Mouse (Mus musculus): Measurements from ENCODE around the gene Chrna3. TPM values are rescaled to one million over a fixed set of nuclear protein-coding genes. Genes with fewer than 3 reads are reported as not detected.

Gene Chrna3
- polyA plus RNA-seq, 1 experiment from 2014 or later = not detected

DNA sequence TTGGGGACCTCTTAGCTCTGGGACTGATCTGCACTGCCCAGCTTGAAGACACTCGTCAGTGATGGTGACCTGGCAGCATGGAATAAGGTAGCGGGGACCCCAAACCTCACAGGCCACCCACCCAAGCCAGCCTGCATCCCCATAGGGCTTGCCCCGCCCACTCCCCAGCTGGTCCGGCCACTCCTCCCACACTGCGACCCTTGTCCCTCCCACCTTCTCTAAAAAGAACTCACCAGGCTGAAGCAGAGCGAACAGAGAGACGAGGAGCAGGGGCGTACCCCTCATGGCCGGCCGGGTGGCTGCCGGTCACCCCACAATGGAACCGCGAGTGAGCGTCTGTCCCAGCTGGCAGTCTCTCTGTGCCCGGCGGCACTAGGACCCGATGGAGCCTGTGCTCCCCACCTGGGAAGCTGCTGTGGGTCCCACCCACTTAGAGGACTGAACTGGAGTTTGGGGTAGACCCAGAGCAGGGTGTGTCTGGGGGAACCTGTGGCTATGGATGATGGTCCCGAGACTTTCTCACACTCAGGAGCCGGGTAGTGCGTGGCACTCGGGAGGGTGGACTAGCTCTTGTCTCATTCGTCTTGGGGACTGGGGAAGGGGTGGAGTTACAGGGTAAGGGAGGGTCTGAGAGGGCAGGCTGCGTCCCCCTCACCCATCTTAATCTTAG, 22.0 kb upstream of the Chrna3 start, which contains the start of gene Chrnb4:
Gene Chrnb4 (minus strand): TSS at position 569 of the 670 bp plus-strand sequence.
- TF ChIP-seq EP300 (IDR thresholded peaks at IDR 0.05; ENCODE audit: low read depth) (no peak), CTCF (IDR thresholded peaks at IDR 0.05; ENCODE audit: low read depth) (no peak)
- Histone ChIP-seq H3K27ac (ENCODE audit: low read depth) (no peak within 1 kb of the TSS), H3K36me3 (replicated peaks; ENCODE audit: insufficient read depth, low read length) (no peaks in the 10 kb centered on the region), H3K4me1 (ENCODE audit: insufficient read depth) (peaks cover 3% of the 10 kb centered on the region; the same call in 1 of the 2 replicates), H3K4me2 (ENCODE audit: low read depth, low read length) (peak within 1 kb of the TSS; percentile 70), H3K4me3 (ENCODE audit: low read depth, low read length) (peak within 1 kb of the TSS; percentile 35), H3K9me3 (ENCODE audit: low read length) (no peaks in the 10 kb centered on the region), H3K9ac (replicated peaks) (no peak within 1 kb of the TSS), H3K27me3 (ENCODE audit: insufficient read depth, low read length) (peaks cover 8% of the 10 kb centered on the region)
- ATAC-seq = no peak
- DNase-seq = peak; percentile 22
- 2% methylated on average over 23 of the region's 23 CpGs for WGBS (ENCODE audit: insufficient replicate concordance)

DNA sequence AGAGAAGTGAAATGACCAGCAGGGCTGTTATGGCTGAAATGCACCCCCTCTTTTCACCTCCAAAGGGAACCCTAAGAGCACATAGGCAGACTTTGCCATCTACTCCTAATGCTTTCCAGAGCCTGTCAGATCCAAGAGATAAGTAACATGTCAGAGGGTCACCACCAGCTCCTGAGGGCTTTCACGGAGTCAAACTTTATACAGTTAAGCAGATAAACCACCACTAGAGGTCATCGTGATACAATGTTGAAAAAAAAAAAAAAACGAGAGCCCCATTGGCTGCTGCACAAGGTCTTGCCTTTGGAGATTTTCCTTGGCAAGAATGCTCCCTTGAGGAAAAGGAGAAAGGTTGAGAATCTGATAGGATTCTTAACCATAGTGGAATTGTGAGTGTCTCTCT, 20.4 kb upstream of the Chrna3 start:
- 0% methylated on average over 3 of the region's 3 CpGs for WGBS (ENCODE audit: insufficient replicate concordance)
- ATAC-seq (no peak), DNase-seq (no peak)
- Histone ChIP-seq H3K4me3 (ENCODE audit: low read depth, low read length) (no peak overlapping the region), H3K36me3 (replicated peaks; ENCODE audit: insufficient read depth, low read length) (no peaks in the 10 kb centered on the region), H3K9ac (replicated peaks) (no peak overlapping the region), H3K4me1 (ENCODE audit: insufficient read depth) (peaks cover 3% of the 10 kb centered on the region; the same call in 1 of the 2 replicates), H3K27ac (ENCODE audit: low read depth) (no peak overlapping the region), H3K4me2 (ENCODE audit: low read depth, low read length) (no peak overlapping the region), H3K27me3 (ENCODE audit: insufficient read depth, low read length) (peaks cover 8% of the 10 kb centered on the region), H3K9me3 (ENCODE audit: low read length) (no peaks in the 10 kb centered on the region)
- TF ChIP-seq EP300 (IDR thresholded peaks at IDR 0.05; ENCODE audit: low read depth) (no peak), CTCF (IDR thresholded peaks at IDR 0.05; ENCODE audit: low read depth) (peak; percentile 46)

DNA sequence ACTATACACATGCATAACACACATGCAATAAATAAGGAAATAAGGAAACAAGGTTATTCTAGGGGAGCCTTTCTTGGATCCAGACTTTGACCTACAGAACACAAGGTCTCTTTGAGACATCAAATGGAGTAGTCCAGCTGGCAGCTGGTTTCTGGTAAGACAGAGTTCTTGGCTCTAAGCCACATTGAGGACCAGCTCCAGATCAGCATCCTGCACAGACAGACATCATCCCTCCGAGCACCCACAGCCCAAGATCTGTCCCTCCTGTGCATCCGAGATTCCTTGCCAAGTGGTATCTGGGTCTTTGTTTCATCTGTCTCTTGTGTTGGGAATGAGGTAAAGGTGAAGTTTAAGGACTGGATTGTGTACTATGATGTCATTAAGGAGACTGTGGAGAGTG, 18.6 kb upstream of the Chrna3 start:
- no peak for ATAC-seq
- H3K36me3 ChIP-seq (replicated peaks; ENCODE audit: insufficient read depth, low read length) = no peaks in the 10 kb centered on the region
- 62% methylated on average over 2 of the region's 2 CpGs for WGBS (ENCODE audit: insufficient replicate concordance)

DNA sequence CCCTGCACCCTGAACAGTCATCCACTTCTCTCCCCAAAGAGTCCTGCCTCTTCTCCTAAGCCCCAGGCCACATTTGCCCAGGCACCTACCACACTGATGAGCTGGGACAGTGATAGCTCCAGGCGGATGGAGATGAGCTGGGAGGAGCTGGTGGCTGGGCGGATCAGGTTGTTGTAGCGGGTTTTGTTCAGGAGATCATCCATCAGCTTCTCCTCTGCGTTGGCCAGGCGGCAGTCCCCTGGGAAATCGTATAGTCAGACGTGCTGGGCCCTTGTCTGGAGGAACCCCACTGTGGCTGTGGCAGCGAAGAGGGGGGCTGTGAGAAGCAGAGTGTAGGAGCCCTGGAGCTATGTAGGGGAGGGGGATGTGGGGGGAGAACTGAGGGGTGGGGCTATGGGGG, 17.3 kb upstream of the Chrna3 start:
- H3K9ac ChIP-seq (replicated peaks) = no peak overlapping the region
- no peak for TF ChIP-seq CTCF (IDR thresholded peaks at IDR 0.05; ENCODE audit: low read depth)
- no peak for TF ChIP-seq EP300 (IDR thresholded peaks at IDR 0.05; ENCODE audit: low read depth)
- H3K27me3 ChIP-seq (ENCODE audit: insufficient read depth, low read length) = peaks cover 8% of the 10 kb centered on the region
- H3K4me1 ChIP-seq (ENCODE audit: insufficient read depth) = peaks cover 3% of the 10 kb centered on the region; the same call in 1 of the 2 replicates
- DNase-seq (no peak), ATAC-seq (no peak)
- H3K27ac ChIP-seq (ENCODE audit: low read depth) = no peak overlapping the region
- H3K4me2 ChIP-seq (ENCODE audit: low read depth, low read length) = no peak overlapping the region
- no peaks in the 10 kb centered on the region for H3K36me3 ChIP-seq (replicated peaks; ENCODE audit: insufficient read depth, low read length)
- no peaks in the 10 kb centered on the region for H3K9me3 ChIP-seq (ENCODE audit: low read length)
- 38% methylated on average over 8 of the region's 8 CpGs for WGBS (ENCODE audit: insufficient replicate concordance)
- H3K4me3 ChIP-seq (ENCODE audit: low read depth, low read length) = no peak overlapping the region

More for the DNA sequence above, 18.6 kb upstream of the Chrna3 start:
- Histone ChIP-seq H3K4me3 (ENCODE audit: low read depth, low read length) (no peak overlapping the region), H3K9me3 (ENCODE audit: low read length) (no peaks in the 10 kb centered on the region), H3K4me2 (ENCODE audit: low read depth, low read length) (no peak overlapping the region), H3K4me1 (ENCODE audit: insufficient read depth) (peaks cover 3% of the 10 kb centered on the region; the same call in 1 of the 2 replicates), H3K9ac (replicated peaks) (no peak overlapping the region), H3K27ac (ENCODE audit: low read depth) (no peak overlapping the region), H3K27me3 (ENCODE audit: insufficient read depth, low read length) (peaks cover 8% of the 10 kb centered on the region)
- TF ChIP-seq CTCF (IDR thresholded peaks at IDR 0.05; ENCODE audit: low read depth) = no peak
- TF ChIP-seq EP300 (IDR thresholded peaks at IDR 0.05; ENCODE audit: low read depth) = no peak
- no peak for DNase-seq

DNA sequence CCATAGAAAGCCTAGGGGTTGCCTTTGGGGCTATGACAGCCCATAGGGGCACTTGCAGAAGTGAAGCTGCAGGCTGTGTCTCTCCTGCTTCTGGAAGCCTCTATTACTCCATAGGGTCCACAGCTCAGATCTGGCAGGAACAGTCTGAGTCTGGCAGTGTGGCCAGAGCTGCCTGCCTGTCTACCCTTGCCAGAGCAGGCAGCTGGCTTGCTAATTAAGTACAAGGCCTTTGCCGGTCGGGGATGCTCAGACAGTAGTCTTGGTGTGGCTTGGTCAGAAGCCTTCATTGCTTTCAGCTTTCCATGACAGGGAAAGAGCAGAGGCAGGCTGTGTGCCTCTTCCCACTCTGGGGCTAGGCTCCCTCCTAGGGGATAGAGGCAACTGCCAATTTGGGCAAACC, 15.0 kb upstream of the Chrna3 start:
- WGBS (ENCODE audit: insufficient replicate concordance) = 80% methylated on average over 2 of the region's 2 CpGs

DNA sequence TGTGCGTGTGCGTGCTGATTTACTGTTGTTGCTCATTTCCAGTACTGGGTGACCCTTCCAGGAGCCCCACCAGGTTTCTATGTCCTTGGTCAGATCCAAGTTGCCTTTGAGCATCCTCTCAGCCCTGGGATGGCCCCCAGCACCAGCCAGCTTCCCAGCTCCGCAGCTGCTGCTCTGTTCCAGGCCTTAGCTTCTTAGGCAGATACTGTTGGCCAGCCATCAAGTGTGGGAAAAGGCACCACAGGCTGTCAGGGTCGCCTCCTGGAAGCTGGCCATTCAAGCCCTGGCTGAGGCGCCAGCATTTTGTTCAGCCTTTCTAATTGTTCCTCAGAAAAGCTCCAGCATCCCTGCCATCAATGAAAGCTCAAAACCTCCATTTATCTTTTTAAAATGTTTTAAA, 13.6 kb upstream of the Chrna3 start:
- no peak overlapping the region for H3K4me3 ChIP-seq (ENCODE audit: low read depth, low read length)
- no peak overlapping the region for H3K4me2 ChIP-seq (ENCODE audit: low read depth, low read length)
- no peaks in the 10 kb centered on the region for H3K36me3 ChIP-seq (replicated peaks; ENCODE audit: insufficient read depth, low read length)
- WGBS (ENCODE audit: insufficient replicate concordance) = 70% methylated on average over 5 of the region's 5 CpGs
- no peaks in the 10 kb centered on the region for H3K9me3 ChIP-seq (ENCODE audit: low read length)
- TF ChIP-seq CTCF (IDR thresholded peaks at IDR 0.05; ENCODE audit: low read depth) = no peak
- TF ChIP-seq EP300 (IDR thresholded peaks at IDR 0.05; ENCODE audit: low read depth) = no peak
- no peak overlapping the region for H3K27ac ChIP-seq (ENCODE audit: low read depth)
- ATAC-seq (no peak), DNase-seq (no peak)
- H3K9ac ChIP-seq (replicated peaks) = no peak overlapping the region
- no peaks in the 10 kb centered on the region for H3K27me3 ChIP-seq (ENCODE audit: insufficient read depth, low read length)
- H3K4me1 ChIP-seq (ENCODE audit: insufficient read depth) = no peaks in the 10 kb centered on the region

More for the DNA sequence above, 15.0 kb upstream of the Chrna3 start:
- Histone ChIP-seq H3K9ac (replicated peaks) (no peak overlapping the region), H3K9me3 (ENCODE audit: low read length) (no peaks in the 10 kb centered on the region), H3K36me3 (replicated peaks; ENCODE audit: insufficient read depth, low read length) (no peaks in the 10 kb centered on the region), H3K27ac (ENCODE audit: low read depth) (no peak overlapping the region), H3K4me3 (ENCODE audit: low read depth, low read length) (no peak overlapping the region), H3K4me1 (ENCODE audit: insufficient read depth) (no peaks in the 10 kb centered on the region), H3K27me3 (ENCODE audit: insufficient read depth, low read length) (no peaks in the 10 kb centered on the region), H3K4me2 (ENCODE audit: low read depth, low read length) (no peak overlapping the region)
- DNase-seq (no peak), ATAC-seq (no peak)
- TF ChIP-seq CTCF (IDR thresholded peaks at IDR 0.05; ENCODE audit: low read depth) = no peak
- no peak for TF ChIP-seq EP300 (IDR thresholded peaks at IDR 0.05; ENCODE audit: low read depth)

All from liver, postnatal 0 days (tissue).